Mouse (Mus musculus) liver, adult 2 months (tissue): ENCODE measurements around the gene Abcb6.
A peak's percentile ranks its signal among the peaks of the same experiment; 100 is the strongest.

Experiments used
- CTCF ChIP-seq: fragments of 200-500 bp; IDR thresholded peaks from 2 replicates; pipeline ENCODE4 v1.5.1; 2011; ENCODE audit warnings: low read depth, low read length, control low read depth
- POLR2A ChIP-seq: fragments of 200-500 bp; IDR thresholded peaks from 2 replicates; pipeline ENCODE4 v1.6.1; 2011; ENCODE audit warnings: low read length, control low read depth; ENCODE audit not compliant: insufficient read depth; ENCODE audit errors: extremely low read depth

DNA sequence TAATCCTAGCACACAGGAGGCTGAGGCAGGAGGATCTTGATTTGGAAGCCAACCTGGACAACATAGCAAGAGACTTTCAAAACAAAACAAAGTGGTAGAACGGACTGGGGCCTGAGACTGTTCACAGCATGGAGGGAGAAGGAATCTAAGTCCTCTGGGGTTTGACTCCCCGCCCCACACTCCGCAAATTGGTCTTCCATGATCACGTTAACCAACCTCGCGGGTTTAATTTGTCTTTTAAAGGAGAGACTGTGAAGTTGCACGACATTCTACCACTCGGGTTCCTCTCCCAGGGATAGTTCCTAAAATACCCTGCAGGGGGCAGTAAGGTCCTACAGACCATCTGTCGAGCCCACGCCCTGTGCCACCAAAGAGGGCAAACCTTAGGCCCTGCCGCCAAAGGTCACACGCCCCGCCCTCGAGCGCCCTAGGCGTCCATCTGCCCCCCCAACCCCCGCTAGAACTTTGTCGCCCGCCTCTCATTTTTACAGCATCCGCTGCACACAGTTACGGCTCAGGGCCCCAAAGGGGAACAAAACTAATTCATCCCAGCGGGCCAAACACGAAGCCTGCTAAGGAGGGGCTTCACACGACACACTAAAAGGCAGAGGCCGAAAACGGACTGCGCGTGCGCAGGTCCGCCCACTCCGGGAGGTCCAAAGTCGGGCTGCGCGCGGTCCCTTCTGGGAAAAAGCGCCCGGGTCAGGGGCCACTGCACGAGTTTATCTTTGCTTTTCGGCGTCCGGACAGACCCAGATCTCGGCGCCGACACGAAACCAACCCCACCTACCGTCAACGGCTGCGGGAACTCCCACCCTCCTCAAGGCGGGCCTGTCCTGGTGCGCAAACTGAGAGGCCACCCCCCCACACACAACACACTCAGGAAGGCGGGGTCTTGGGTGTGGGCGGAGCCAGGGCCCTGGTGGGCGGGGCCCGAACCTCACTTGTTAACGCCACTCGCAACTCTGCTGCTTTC lies 55.6 kb downstream of the Abcb6 start, which contains the start of gene Nhej1:
- TF ChIP-seq POLR2A (peak; percentile 53; the same call in 1 of the 2 replicates), CTCF (peak; percentile 86)
